Mouse (Mus musculus): ENCODE measurements at regions not wholly inside any gene's neighbourhood (a gene's known extent, or its start where the extent isn't known, plus 50 kb on each side); places are given as distances from the start of the nearest gene placed in this dataset.

DNA sequence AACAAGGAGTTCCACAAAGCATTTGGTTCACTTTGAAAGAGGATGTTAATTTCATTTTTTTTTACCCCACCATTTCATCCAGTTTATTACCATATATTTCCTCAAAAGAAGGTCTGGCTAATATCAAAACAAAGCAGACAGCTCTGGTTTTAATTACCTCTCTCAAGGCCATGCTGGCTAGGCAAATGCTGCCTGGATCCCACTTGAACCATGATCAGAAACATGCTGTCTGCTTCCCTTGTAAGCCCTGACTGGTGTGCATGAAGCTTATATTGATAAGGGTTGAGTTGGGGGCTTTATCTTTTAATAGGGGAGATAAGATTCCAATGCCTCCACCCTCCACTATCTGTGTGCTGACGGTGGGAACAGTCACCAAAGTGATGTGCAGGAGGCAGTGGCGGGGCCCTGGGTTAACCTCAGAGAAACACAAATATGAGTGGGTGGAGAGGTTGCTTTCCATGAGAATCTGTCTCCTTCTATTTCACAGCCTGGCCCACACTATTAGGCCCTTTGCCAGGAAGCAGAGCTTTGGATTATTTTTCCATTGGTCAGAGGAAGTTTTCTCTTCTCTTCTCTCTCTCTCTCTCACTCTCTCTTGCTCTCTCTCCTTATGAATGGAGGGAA lies 194.4 kb downstream of the Ets1 start:
- no peak for TF ChIP-seq GATA1 (IDR thresholded peaks at IDR 0.05; ENCODE audit: borderline replicate concordance, low read length)
- TF ChIP-seq FLI1 (IDR thresholded peaks at IDR 0.05; ENCODE audit: low read length), result no peak
